Comparison of ENCODE assay signal across 8 mouse cellular contexts in genomic region chr10:69571422-69571821, GRCm38 (mm10).
A peak's percentile ranks its signal among the peaks of the same experiment; 100 is the strongest.
DNase-seq lines count a peak whose midpoint lies in the region; ATAC-seq and TF ChIP-seq lines count a peak whose summit lies in the region.

No protein-coding gene starts in this region.

- peak overlapping the region; percentile 58 for H3K4me2 ChIP-seq in lung, postnatal 0 days (replicated peaks; ENCODE audit: low read depth, low read length)
- H3K4me2 ChIP-seq in embryonic facial prominence, embryonic 11.5 days (ENCODE audit: low read depth, low read length) = peak overlapping the region; percentile 41
- H3K4me2 ChIP-seq in neural tube, embryonic 12.5 days (replicated peaks) = peak overlapping the region; percentile 51

- H3K9ac ChIP-seq in lung, postnatal 0 days (replicated peaks; ENCODE audit: low read depth) = 0 out of 2 replicates have a peak overlapping the region, but pooled peaks have one; percentile 16
- H3K9ac ChIP-seq in embryonic facial prominence, embryonic 11.5 days (replicated peaks; ENCODE audit: low read length) = peak overlapping the region; percentile 37; the same call in 1 of the 2 replicates
- H3K9ac ChIP-seq in neural tube, embryonic 12.5 days = 0 out of 2 replicates have a peak overlapping the region, but pooled peaks have one; percentile 13

- H3K4me3 ChIP-seq in lung, postnatal 0 days (ENCODE audit: low read depth, low read length) = peak overlapping the region; percentile 31
- H3K4me3 ChIP-seq in embryonic facial prominence, embryonic 11.5 days (ENCODE audit: low read depth, low read length) = peak overlapping the region; percentile 17; the same call in 1 of the 2 replicates
- H3K4me3 ChIP-seq in neural tube, embryonic 12.5 days = 0 out of 2 replicates have a peak overlapping the region, but pooled peaks have one; percentile 7

- H3K27ac ChIP-seq in lung, postnatal 0 days (ENCODE audit: low read length) = peak overlapping the region; percentile 54; the same call in 1 of the 2 replicates
- H3K27ac ChIP-seq in embryonic facial prominence, embryonic 11.5 days (replicated peaks; ENCODE audit: low read depth, low read length) = no peak overlapping the region
- H3K27ac ChIP-seq in neural tube, embryonic 12.5 days = no peak overlapping the region

- H3K4me1 ChIP-seq in lung, postnatal 0 days (ENCODE audit: insufficient read depth, low read depth, low read length) = 0 out of 2 replicates have a peak, but pooled peaks cover 3% of the 10 kb centered on the region
- no peaks in the 10 kb centered on the region; the same call in 1 of the 2 replicates for H3K4me1 ChIP-seq in embryonic facial prominence, embryonic 11.5 days (ENCODE audit: control insufficient read depth, insufficient read depth, low read length)
- peaks cover 43% of the 10 kb centered on the region for H3K4me1 ChIP-seq in neural tube, embryonic 12.5 days

- DNase-seq in lung, postnatal 0 days (ENCODE audit: low spot score) = peak; percentile 40
- no peak for DNase-seq in lung, postnatal 4 days
- DNase-seq in embryonic facial prominence, embryonic 11.5 days (ENCODE audit: low spot score) = peak; percentile 30
- peak; percentile 10 for DNase-seq in induced T-regulatory cell, adult 2 months (ENCODE audit: low read depth)
- DNase-seq in frontal cortex, adult 2 months (ENCODE audit: extremely low spot score in 1 of 2, low spot score in 1 of 2) = no peak
- no peak for DNase-seq in layer of hippocampus, postnatal 36 days
- no peak for DNase-seq in layer of hippocampus, adult 9-11 months

- H3K27me3 ChIP-seq in lung, postnatal 0 days (replicated peaks; ENCODE audit: insufficient read depth, low read length) = peaks cover 7% of the 10 kb centered on the region; the same call in 1 of the 2 replicates
- H3K27me3 ChIP-seq in embryonic facial prominence, embryonic 11.5 days (ENCODE audit: control insufficient read depth, insufficient read depth, low read length) = no peaks in the 10 kb centered on the region
- H3K27me3 ChIP-seq in neural tube, embryonic 12.5 days (replicated peaks) = 0 out of 2 replicates have a peak, but pooled peaks cover 4% of the 10 kb centered on the region

- ATAC-seq in lung, postnatal 0 days = peak; percentile 49
- no peak for ATAC-seq in embryonic facial prominence, embryonic 11.5 days (replicated peaks; ENCODE audit: insufficient number of reproducible peaks, low FRiP score, low TSS enrichment, low read depth)
- peak; percentile 31; the same call in 1 of the 2 replicates for ATAC-seq in neural tube, embryonic 12.5 days (ENCODE audit: low FRiP score, low read depth)

- 1% methylated on average over 8 of the region's 8 CpGs for WGBS in lung, postnatal 0 days
- WGBS in embryonic facial prominence, embryonic 11.5 days = 1% methylated on average over 8 of the region's 8 CpGs
- under 1% methylated on average over 8 of the region's 8 CpGs for WGBS in neural tube, embryonic 12.5 days

- no peaks in the 10 kb centered on the region for H3K36me3 ChIP-seq in lung, postnatal 0 days (ENCODE audit: insufficient read depth, low read length)
- no peaks in the 10 kb centered on the region for H3K36me3 ChIP-seq in embryonic facial prominence, embryonic 11.5 days (replicated peaks; ENCODE audit: control insufficient read depth, insufficient read depth, low read depth, low read length)
- no peaks in the 10 kb centered on the region for H3K36me3 ChIP-seq in neural tube, embryonic 12.5 days

- TF ChIP-seq CTCF in lung, postnatal 0 days (IDR thresholded peaks at IDR 0.05) = no peak

- TF ChIP-seq EP300 in lung, postnatal 0 days (IDR thresholded peaks at IDR 0.05) = no peak

- H3K9me3 ChIP-seq in lung, postnatal 0 days (ENCODE audit: low read length) = no peaks in the 10 kb centered on the region
- H3K9me3 ChIP-seq in embryonic facial prominence, embryonic 11.5 days (replicated peaks; ENCODE audit: control insufficient read depth, low read length) = no peaks in the 10 kb centered on the region
- no peaks in the 10 kb centered on the region for H3K9me3 ChIP-seq in neural tube, embryonic 12.5 days

Comparison
In these comparisons a context has a peak if more than half of its experiments do, and no peak if none do; other contexts are left out.
1. DNase-seq: peak in lung, postnatal 0 days (single experiment), embryonic facial prominence, embryonic 11.5 days (single experiment) and induced T-regulatory cell, adult 2 months (single experiment); none in lung, postnatal 4 days (0 of 2), frontal cortex, adult 2 months (0 of 2), layer of hippocampus, postnatal 36 days (0 of 2) and layer of hippocampus, adult 9-11 months (single experiment).
2. Peak in every context shown above with its lines, with median percentiles within 50 percentile points of each other: H3K4me2 ChIP-seq, H3K4me3 ChIP-seq and H3K9ac ChIP-seq.